Mouse (Mus musculus): ENCODE results near the gene Col12a1. TPM values are rescaled to one million over a fixed set of nuclear protein-coding genes. Genes with fewer than 3 reads are reported as not detected.

Gene Col12a1
- total RNA-seq, 1 experiment from 2014 or later: not detected

Other genes with a start within 250 kb of the Col12a1 start
- 59.7 and 131 TPM in 2 replicates for gene Cox7a2, start 41.0 kb upstream of the Col12a1 start, total RNA-seq (2017)
- gene Tmem30a, start 74.7 kb upstream of the Col12a1 start, total RNA-seq (2017): 106 and 117 TPM in 2 replicates